Mouse (Mus musculus) neural tube, embryonic 13.5 days (tissue): ENCODE data around the gene Cftr. TPM values are rescaled to one million over a fixed set of nuclear protein-coding genes. Genes with fewer than 3 reads are reported as not detected.
A peak's percentile ranks its signal among the peaks of the same experiment; 100 is the strongest.

ENCODE experiments used
- ATAC-seq: fragments of 200-750 bp; cut with Nextera tagmentation; 2 replicates; pipeline ENCODE4 v1.8.0; 2017; ENCODE audit warnings: low read depth, mild to moderate bottlenecking, moderate TSS enrichment, moderate library complexity
- H3K27ac ChIP-seq: fragments of 300-500 bp; sonication (generic); replicated peaks from 2 replicates; pipeline ENCODE4 v1.5.1; 2015; ENCODE audit warnings: moderate library complexity, mild to moderate bottlenecking, inconsistent platforms
- H3K27me3 ChIP-seq: fragments of 300-500 bp; sonication (generic); 2 replicates; pipeline ENCODE4 v1.6.1; 2015; ENCODE audit warnings: mild to moderate bottlenecking, inconsistent platforms
- H3K36me3 ChIP-seq: fragments of 300-500 bp; sonication (generic); 2 replicates; pipeline ENCODE4 v1.6.1; 2015; ENCODE audit warnings: mild to moderate bottlenecking, inconsistent platforms
- H3K4me1 ChIP-seq: fragments of 300-500 bp; sonication (generic); replicated peaks from 2 replicates; pipeline ENCODE4 v1.6.1; 2015; ENCODE audit warnings: inconsistent platforms
- H3K4me2 ChIP-seq: fragments of 300-500 bp; sonication (generic); 2 replicates; pipeline ENCODE4 v1.6.1; 2015; ENCODE audit warnings: inconsistent platforms, mild to moderate bottlenecking, moderate library complexity
- H3K4me3 ChIP-seq: fragments of 300-500 bp; sonication (generic); 2 replicates; pipeline ENCODE4 v1.5.1; 2015; ENCODE audit warnings: mild to moderate bottlenecking, inconsistent platforms
- H3K9ac ChIP-seq: fragments of 300-500 bp; sonication (generic); 2 replicates; pipeline ENCODE4 v1.6.1; 2015; ENCODE audit warnings: moderate library complexity, mild to moderate bottlenecking, inconsistent platforms
- H3K9me3 ChIP-seq: fragments of 300-500 bp; sonication (generic); 2 replicates; pipeline ENCODE4 v1.6.1; 2016; ENCODE audit warnings: inconsistent platforms
- WGBS: fragments of 180-500 bp; shearing (Covaris S2); methylation state at CpG from one replicate; pipeline ENCODE4 v1.1.7; 2015; 5-methylcytosine and 5-hydroxymethylcytosine counted together
- polyA plus RNA-seq: library from polyadenylated mRNA; unstranded; fragments of >200 nt; fragmentation: Nextera tagmentation; extraction: Ambion mirVana; gene quantifications from 2 replicates; pipeline ENCODE4 v1.2.1, GENCODE M21; 2015

The Cftr gene
- 0.12 and 0.14 TPM in 2 replicates for polyA plus RNA-seq

GRCm38 (mm10) chr6:18170311-18170922 lies at the start of gene Cftr:
TSS of gene Cftr (plus strand) at chr6:18170687.
- no peaks in the 10 kb centered on the region for H3K36me3 ChIP-seq
- peak within 1 kb of the TSS; percentile 77 for H3K4me2 ChIP-seq
- no peaks in the 10 kb centered on the region for H3K9me3 ChIP-seq
- H3K27me3 ChIP-seq: peaks cover 17% of the 10 kb centered on the region
- ATAC-seq: peak; percentile 93
- peak within 1 kb of the TSS; percentile 67 for H3K9ac ChIP-seq
- no peak within 1 kb of the TSS for H3K27ac ChIP-seq
- H3K4me3 ChIP-seq: peak within 1 kb of the TSS; percentile 49
- 2% methylated on average over 45 of the region's 45 CpGs for WGBS
- H3K4me1 ChIP-seq: 0 out of 2 replicates have a peak, but pooled peaks cover 3% of the 10 kb centered on the region

GRCm38 (mm10) chr6:18127206-18127983 lies 43.1 kb upstream of the Cftr start:
- Histone ChIP-seq H3K4me1 (no peaks in the 10 kb centered on the region), H3K4me3 (no peak overlapping the region), H3K9ac (no peak overlapping the region), H3K27me3 (no peaks in the 10 kb centered on the region), H3K9me3 (no peaks in the 10 kb centered on the region), H3K27ac (no peak overlapping the region), H3K4me2 (no peak overlapping the region), H3K36me3 (no peaks in the 10 kb centered on the region)
- no peak for ATAC-seq
- WGBS: 40% methylated on average over 2 of the region's 2 CpGs

GRCm38 (mm10) chr6:18128059-18128458 lies 42.4 kb upstream of the Cftr start:
- Histone ChIP-seq H3K27ac (no peak overlapping the region), H3K27me3 (no peaks in the 10 kb centered on the region), H3K4me3 (no peak overlapping the region), H3K4me1 (no peaks in the 10 kb centered on the region), H3K9ac (no peak overlapping the region), H3K4me2 (no peak overlapping the region), H3K36me3 (no peaks in the 10 kb centered on the region), H3K9me3 (no peaks in the 10 kb centered on the region)
- no peak for ATAC-seq
- 86% methylated on average over 4 of the region's 4 CpGs for WGBS

GRCm38 (mm10) chr6:18135246-18135645 lies 35.2 kb upstream of the Cftr start:
- H3K4me2 ChIP-seq: no peak overlapping the region
- H3K4me3 ChIP-seq: no peak overlapping the region
- no peak overlapping the region for H3K27ac ChIP-seq
- no peaks in the 10 kb centered on the region for H3K4me1 ChIP-seq
- 78% methylated on average over 1 of the region's 1 CpGs for WGBS
- H3K9me3 ChIP-seq: no peaks in the 10 kb centered on the region
- H3K27me3 ChIP-seq: no peaks in the 10 kb centered on the region
- no peaks in the 10 kb centered on the region for H3K36me3 ChIP-seq
- no peak overlapping the region for H3K9ac ChIP-seq
- no peak for ATAC-seq

- H3K27me3 ChIP-seq: no peaks in the 10 kb centered on the region
- no peak overlapping the region for H3K9ac ChIP-seq
- H3K9me3 ChIP-seq: no peaks in the 10 kb centered on the region
- no peak overlapping the region for H3K27ac ChIP-seq
- H3K4me2 ChIP-seq: no peak overlapping the region
- H3K4me1 ChIP-seq: no peaks in the 10 kb centered on the region
- WGBS: 73% methylated on average over 4 of the region's 4 CpGs
- no peak for ATAC-seq
- no peaks in the 10 kb centered on the region for H3K36me3 ChIP-seq
- no peak overlapping the region for H3K4me3 ChIP-seq
Measured at GRCm38 (mm10) chr6:18153031-18153430, 17.5 kb upstream of the Cftr start.

- H3K36me3 ChIP-seq: no peaks in the 10 kb centered on the region
- no peak for ATAC-seq
- 68% methylated on average over 1 of the region's 1 CpGs for WGBS
Measured at GRCm38 (mm10) chr6:18169618-18170017, 869 bp upstream of the Cftr start.

GRCm38 (mm10) chr6:18171614-18172013 lies 1.1 kb downstream of the Cftr start:
- no peak for ATAC-seq
- Histone ChIP-seq H3K4me3 (no peak overlapping the region), H3K9me3 (no peaks in the 10 kb centered on the region), H3K4me1 (0 out of 2 replicates have a peak, but pooled peaks cover 3% of the 10 kb centered on the region), H3K4me2 (no peak overlapping the region), H3K36me3 (no peaks in the 10 kb centered on the region), H3K27ac (no peak overlapping the region), H3K27me3 (peaks cover 17% of the 10 kb centered on the region), H3K9ac (no peak overlapping the region)
- WGBS: 63% methylated on average over 8 of the region's 8 CpGs

More at GRCm38 (mm10) chr6:18169618-18170017, 869 bp upstream of the Cftr start:
- Histone ChIP-seq H3K9ac (no peak overlapping the region), H3K9me3 (no peaks in the 10 kb centered on the region), H3K4me2 (no peak overlapping the region), H3K27ac (no peak overlapping the region), H3K4me1 (0 out of 2 replicates have a peak, but pooled peaks cover 3% of the 10 kb centered on the region), H3K4me3 (no peak overlapping the region), H3K27me3 (peaks cover 17% of the 10 kb centered on the region)

- no peaks in the 10 kb centered on the region for H3K27me3 ChIP-seq
- no peak overlapping the region for H3K9ac ChIP-seq
- no peaks in the 10 kb centered on the region for H3K36me3 ChIP-seq
- no peaks in the 10 kb centered on the region for H3K9me3 ChIP-seq
- no peak for ATAC-seq
- no peak overlapping the region for H3K4me3 ChIP-seq
- H3K4me1 ChIP-seq: no peaks in the 10 kb centered on the region
- 80% methylated on average over 2 of the region's 2 CpGs for WGBS
- no peak overlapping the region for H3K27ac ChIP-seq
- H3K4me2 ChIP-seq: no peak overlapping the region
Measured at GRCm38 (mm10) chr6:18177509-18177908, 7.0 kb downstream of the Cftr start.

- Histone ChIP-seq H3K4me1 (no peaks in the 10 kb centered on the region), H3K36me3 (no peaks in the 10 kb centered on the region), H3K9ac (no peak overlapping the region), H3K27ac (no peak overlapping the region), H3K4me2 (no peak overlapping the region), H3K4me3 (no peak overlapping the region), H3K9me3 (no peaks in the 10 kb centered on the region), H3K27me3 (no peaks in the 10 kb centered on the region)
- no peak for ATAC-seq
- 66% methylated on average over 3 of the region's 3 CpGs for WGBS
Measured at GRCm38 (mm10) chr6:18180665-18181064, 10.2 kb downstream of the Cftr start.

GRCm38 (mm10) chr6:18182903-18183302 lies 12.4 kb downstream of the Cftr start:
- Histone ChIP-seq H3K9ac (no peak overlapping the region), H3K4me2 (no peak overlapping the region), H3K4me3 (no peak overlapping the region), H3K36me3 (no peaks in the 10 kb centered on the region), H3K4me1 (no peaks in the 10 kb centered on the region), H3K27me3 (no peaks in the 10 kb centered on the region), H3K9me3 (no peaks in the 10 kb centered on the region), H3K27ac (no peak overlapping the region)
- no peak for ATAC-seq

GRCm38 (mm10) chr6:18220691-18221090 lies 50.2 kb downstream of the Cftr start:
- Histone ChIP-seq H3K4me2 (no peak overlapping the region), H3K27ac (no peak overlapping the region), H3K4me1 (no peaks in the 10 kb centered on the region), H3K27me3 (no peaks in the 10 kb centered on the region), H3K9ac (no peak overlapping the region), H3K4me3 (no peak overlapping the region), H3K36me3 (no peaks in the 10 kb centered on the region), H3K9me3 (no peaks in the 10 kb centered on the region)
- WGBS: 86% methylated on average over 1 of the region's 1 CpGs
- no peak for ATAC-seq

- no peaks in the 10 kb centered on the region for H3K27me3 ChIP-seq
- 96% methylated on average over 4 of the region's 4 CpGs for WGBS
- H3K9ac ChIP-seq: no peak overlapping the region
- H3K27ac ChIP-seq: no peak overlapping the region
- no peak for ATAC-seq
- no peaks in the 10 kb centered on the region for H3K4me1 ChIP-seq
- H3K36me3 ChIP-seq: no peaks in the 10 kb centered on the region
- H3K9me3 ChIP-seq: no peaks in the 10 kb centered on the region
- no peak overlapping the region for H3K4me2 ChIP-seq
- no peak overlapping the region for H3K4me3 ChIP-seq
Measured at GRCm38 (mm10) chr6:18223206-18223605, 52.7 kb downstream of the Cftr start.
